Mouse (Mus musculus) G1E (cell line): ENCODE data around the gene Gtf2h5.

ENCODE experiments used
- CTCF ChIP-seq: IDR thresholded peaks from 2 replicates; pipeline ENCODE4 v1.5.1; 2012; ENCODE audit warnings: low read depth, low read length, inconsistent platforms, mixed read lengths
- POLR2AphosphoS5 ChIP-seq: IDR thresholded peaks from 2 replicates; pipeline ENCODE4 v1.6.1; 2012; ENCODE audit warnings: low read depth, low read length, inconsistent platforms; ENCODE audit not compliant: insufficient replicate concordance

DNA sequence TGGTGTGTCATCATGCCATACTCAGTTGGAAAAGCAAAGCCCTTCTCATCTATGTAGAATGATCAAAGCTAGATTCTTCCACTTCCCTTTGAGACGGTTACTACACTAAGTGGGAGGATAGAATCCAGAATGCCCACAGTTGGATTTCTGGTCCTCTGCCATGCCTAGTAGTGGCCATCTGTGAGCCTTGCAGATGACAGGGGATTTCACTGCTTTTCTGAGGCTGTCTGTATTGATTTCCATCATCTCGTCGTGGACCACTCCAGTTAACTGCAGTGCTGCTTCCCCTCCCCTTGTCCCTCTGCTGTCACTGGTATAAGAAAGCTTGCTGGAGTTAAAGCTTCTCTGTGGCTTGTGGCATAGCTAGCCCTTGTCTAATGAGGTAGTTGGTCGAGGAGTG lies 49.8 kb downstream of the Gtf2h5 start:
- TF ChIP-seq CTCF (no peak), POLR2AphosphoS5 (no peak)
